Mouse (Mus musculus) left cerebral cortex, postnatal 14 days (tissue): ENCODE results near the gene Phospho2. TPM values are rescaled to one million over a fixed set of nuclear protein-coding genes. Genes with fewer than 3 reads are reported as not detected.
A peak's percentile ranks its signal among the peaks of the same experiment; 100 is the strongest.

Experiments used
- DNase-seq, 2 experiments: peaks; one replicate each; pipeline ENCODE4 v3.0.0; 2021 to 2022; ENCODE audit warnings: low spot score in 2 of 2, mixed read lengths in 1 of 2
- intact Hi-C: fragments of 180-260 bp; cut with DNase I; formaldehyde crosslinking; loops from one replicate; pipeline ENCODE4 v1.15.1; 2025
- total RNA-seq, 2 experiments: library from RNA; stranded (reverse); gene quantifications; 2 replicates each; pipeline ENCODE4 v1.2.3; 2021

Gene Phospho2
- total RNA-seq, 2 experiments from 2014 or later, result 19.2 to 23.0 TPM

- no peak for DNase-seq
- intact Hi-C loops, result loop anchor here (5.0 kb wide), 1 partner anchor 41 kb away; the partner anchor contains the start of gene Ssb
Observed at GRCm38 (mm10) chr2:69821711-69822110, 32.3 kb downstream of the Phospho2 start, which contains the start of gene Klhl23. TSS of gene Klhl23 (plus strand) at chr2:69821944.

- intact Hi-C loops, result loop anchor here (5.0 kb wide), 1 partner anchor 40 kb away; the partner anchor contains the start of gene Ssb
- DNase-seq, result peak in 1 of 2 experiments; percentile 56
Observed at GRCm38 (mm10) chr2:69822361-69823128, 33.1 kb downstream of the Phospho2 start.

- DNase-seq, result peak in 1 of 2 experiments; percentile 46
- intact Hi-C loops, result loop anchor here (5.0 kb wide), 1 partner anchor 39 kb away; the partner anchor contains the start of gene Ssb
Observed at GRCm38 (mm10) chr2:69823129-69823677, 33.8 kb downstream of the Phospho2 start.

- no peak for DNase-seq
- intact Hi-C loops, result no loop called here
Observed at GRCm38 (mm10) chr2:69825898-69826297, 36.5 kb downstream of the Phospho2 start.

- no peak for DNase-seq
- intact Hi-C loops, result no loop called here
Observed at GRCm38 (mm10) chr2:69826380-69826779, 37.0 kb downstream of the Phospho2 start.

GRCm38 (mm10) chr2:69828031-69828430 lies 38.6 kb downstream of the Phospho2 start:
- intact Hi-C loops, result no loop called here
- DNase-seq, result no peak

GRCm38 (mm10) chr2:69829680-69830079 lies 40.3 kb downstream of the Phospho2 start:
- intact Hi-C loops, result no loop called here
- DNase-seq, result no peak

- no peak for DNase-seq
- intact Hi-C loops, result no loop called here
Observed at GRCm38 (mm10) chr2:69830116-69830515, 40.7 kb downstream of the Phospho2 start.

- no peak for DNase-seq
- intact Hi-C loops, result no loop called here
Observed at GRCm38 (mm10) chr2:69837244-69837967, 48.0 kb downstream of the Phospho2 start.

GRCm38 (mm10) chr2:69837996-69838395 lies 48.6 kb downstream of the Phospho2 start:
- intact Hi-C loops, result no loop called here
- DNase-seq, result no peak

GRCm38 (mm10) chr2:69838707-69839106 lies 49.3 kb downstream of the Phospho2 start:
- intact Hi-C loops, result no loop called here
- DNase-seq, result no peak

GRCm38 (mm10) chr2:69840261-69840660 lies 50.8 kb downstream of the Phospho2 start:
- peak in 1 of 2 experiments; percentile 34 for DNase-seq
- intact Hi-C loops, result no loop called here

- DNase-seq, result no peak
- intact Hi-C loops, result no loop called here
Observed at GRCm38 (mm10) chr2:69849215-69849614, 59.8 kb downstream of the Phospho2 start.

Other genes starting within 250 kb of the Phospho2 start
- under 1 TPM; 0.09 to 0.17 TPM for gene Lrp2, start 203.6 kb upstream of the Phospho2 start, total RNA-seq
- gene Bbs5, start 142.5 kb upstream of the Phospho2 start, total RNA-seq, result 10 to 100 TPM; 25.9 to 29.4 TPM
- gene Klhl41, start 119.5 kb upstream of the Phospho2 start, total RNA-seq, result 1 to 10 TPM; 1.6 to 1.9 TPM
- 10 to 100 TPM; 16.1 to 17.2 TPM for gene Fastkd1, start 76.1 kb upstream of the Phospho2 start, total RNA-seq
- 10 to 100 TPM; 53.0 to 54.3 TPM for gene Ppig, start 67.1 kb upstream of the Phospho2 start, total RNA-seq
- 1 to 10 TPM; 2.2 to 2.4 TPM for gene Ccdc173, start within 50 bp of the Phospho2 start, total RNA-seq
- gene Klhl23, start 32.3 kb downstream of the Phospho2 start, total RNA-seq, result 100 to 1,000 TPM in 1 of 2 experiments, 10 to 100 TPM in 1; 92.7 to 102 TPM
- gene Ssb, start 71.9 kb downstream of the Phospho2 start, total RNA-seq, result 100 to 1,000 TPM; 121 to 139 TPM
- gene Mettl5, start 96.0 kb downstream of the Phospho2 start, total RNA-seq, result 10 to 100 TPM in 1 of 2 experiments, 1 to 10 TPM in 1; 9.7 to 15.7 TPM
- 100 to 1,000 TPM; 142 to 153 TPM for gene Ubr3, start 107.6 kb downstream of the Phospho2 start, total RNA-seq
- 1 to 10 TPM; 1.0 to 1.1 TPM for gene Myo3b, start 249.5 kb downstream of the Phospho2 start, total RNA-seq